Comparison of ENCODE assay signal across 10 mouse cellular contexts in genomic region chr6:30355701-30356100, GRCm38 (mm10). TPM values are rescaled to one million over a fixed set of nuclear protein-coding genes. Genes with fewer than 3 reads are reported as not detected.
A peak's percentile ranks its signal among the peaks of the same experiment; 100 is the strongest.
DNase-seq lines count a peak whose midpoint lies in the region; ATAC-seq and TF ChIP-seq lines count a peak whose summit lies in the region.
"Had no signal": no experiment of that assay in that cellular context is flagged by ENCODE, and none has a peak within 500 bp of the region (broad histone marks: within the 10 kb centered on the region; RNA-seq: fewer than 3 reads in every experiment).

No protein-coding gene starts in this region.

- no peak overlapping the region for H3K4me2 ChIP-seq in liver, postnatal 0 days (ENCODE audit: low read depth, low read length)
- H3K4me2 ChIP-seq in liver, embryonic 12.5 days: no peak overlapping the region
- H3K4me2 ChIP-seq in midbrain, embryonic 11.5 days: no peak overlapping the region
- H3K4me2 ChIP-seq: hindbrain, embryonic 12.5 days had no signal

- DNase-seq in liver, postnatal 0 days: peak; percentile 36
- DNase-seq in spleen, postnatal 4 days (ENCODE audit: low spot score in 2 of 2): peak; percentile 78 to 84
- no peak for DNase-seq in midbrain, embryonic 11.5 days (ENCODE audit: low spot score, missing footprints)
- DNase-seq in layer of hippocampus, postnatal 25 days (ENCODE audit: extremely low spot score in 1 of 2, low spot score in 1 of 2): no peak
- DNase-seq: layer of hippocampus, postnatal 36 days; thymus, postnatal 14 days had no signal

- no peaks in the 10 kb centered on the region for H3K36me3 ChIP-seq in liver, postnatal 0 days (replicated peaks; ENCODE audit: insufficient read depth, low read length)
- H3K36me3 ChIP-seq in liver, embryonic 12.5 days: no peaks in the 10 kb centered on the region
- H3K36me3 ChIP-seq in midbrain, embryonic 11.5 days (ENCODE audit: control insufficient read depth, insufficient read depth, low read length): no peaks in the 10 kb centered on the region
- H3K36me3 ChIP-seq: hindbrain, embryonic 12.5 days had no signal

- no peak overlapping the region for H3K4me3 ChIP-seq in liver, postnatal 0 days (ENCODE audit: low read depth, low read length)
- no peak overlapping the region for H3K4me3 ChIP-seq in liver, embryonic 12.5 days
- H3K4me3 ChIP-seq in bone marrow macrophage, adult 2 months (ENCODE audit: insufficient read depth, low read length): no peak overlapping the region
- no peak overlapping the region for H3K4me3 ChIP-seq in midbrain, embryonic 11.5 days (ENCODE audit: low read depth, low read length)
- H3K4me3 ChIP-seq: hindbrain, embryonic 12.5 days had no signal

- TF ChIP-seq CTCF in liver, postnatal 0 days (IDR thresholded peaks at IDR 0.05; ENCODE audit: low read depth): no peak
- no peak for TF ChIP-seq CTCF in bone marrow macrophage, adult 2 months (IDR thresholded peaks at IDR 0.05; ENCODE audit: low read depth, low read length)

- H3K9ac ChIP-seq in liver, postnatal 0 days (replicated peaks): no peak overlapping the region
- no peak overlapping the region for H3K9ac ChIP-seq in liver, embryonic 12.5 days
- no peak overlapping the region for H3K9ac ChIP-seq in midbrain, embryonic 11.5 days (ENCODE audit: low read length)
- H3K9ac ChIP-seq: hindbrain, embryonic 12.5 days had no signal

- TF ChIP-seq POLR2A in bone marrow macrophage, adult 2 months (IDR thresholded peaks at IDR 0.05; ENCODE audit: borderline replicate concordance, low read depth, low read length): no peak

- H3K27me3 ChIP-seq in liver, postnatal 0 days (ENCODE audit: insufficient read depth, low read length): no peaks in the 10 kb centered on the region
- H3K27me3 ChIP-seq in liver, embryonic 12.5 days (replicated peaks): no peaks in the 10 kb centered on the region
- no peaks in the 10 kb centered on the region for H3K27me3 ChIP-seq in midbrain, embryonic 11.5 days (ENCODE audit: control insufficient read depth, insufficient read depth, low read length)
- H3K27me3 ChIP-seq: hindbrain, embryonic 12.5 days had no signal

- WGBS in liver, postnatal 0 days (ENCODE audit: insufficient replicate concordance): 72% methylated on average over 8 of the region's 8 CpGs
- 75% methylated on average over 8 of the region's 8 CpGs for WGBS in liver, embryonic 12.5 days (ENCODE audit: insufficient replicate concordance)
- WGBS in midbrain, embryonic 11.5 days: 88% methylated on average over 8 of the region's 8 CpGs

- H3K9me3 ChIP-seq in liver, postnatal 0 days (ENCODE audit: low read length): no peaks in the 10 kb centered on the region
- H3K9me3 ChIP-seq in liver, embryonic 12.5 days (replicated peaks): no peaks in the 10 kb centered on the region
- H3K9me3 ChIP-seq in midbrain, embryonic 11.5 days (ENCODE audit: control insufficient read depth, low read length): no peaks in the 10 kb centered on the region
- H3K9me3 ChIP-seq: hindbrain, embryonic 12.5 days had no signal

- H3K4me1 ChIP-seq in liver, postnatal 0 days (ENCODE audit: insufficient read depth): peaks cover 8% of the 10 kb centered on the region; the same call in 1 of the 2 replicates
- peaks cover 26% of the 10 kb centered on the region for H3K4me1 ChIP-seq in liver, embryonic 12.5 days
- H3K4me1 ChIP-seq in bone marrow macrophage, adult 2 months (ENCODE audit: control insufficient read depth, insufficient read depth, low read length): peaks cover 24% of the 10 kb centered on the region
- H3K4me1 ChIP-seq in midbrain, embryonic 11.5 days (ENCODE audit: control insufficient read depth, insufficient read depth, low read length): no peaks in the 10 kb centered on the region
- H3K4me1 ChIP-seq: hindbrain, embryonic 12.5 days had no signal

- TF ChIP-seq EP300 in liver, postnatal 0 days (IDR thresholded peaks at IDR 0.05; ENCODE audit: low read depth): no peak

- no peak overlapping the region for H3K27ac ChIP-seq in liver, postnatal 0 days (ENCODE audit: low read depth)
- no peak overlapping the region for H3K27ac ChIP-seq in liver, embryonic 12.5 days
- H3K27ac ChIP-seq in bone marrow macrophage, adult 2 months (ENCODE audit: insufficient read depth, low read depth, low read length): 0 out of 2 replicates have a peak overlapping the region, but pooled peaks have one; percentile 0
- no peak overlapping the region for H3K27ac ChIP-seq in midbrain, embryonic 11.5 days (ENCODE audit: low read depth, low read length)
- H3K27ac ChIP-seq: hindbrain, embryonic 12.5 days had no signal

- ATAC-seq in liver, postnatal 0 days: peak; percentile 67
- ATAC-seq in liver, embryonic 12.5 days: no peak
- peak; percentile 48 for ATAC-seq in common myeloid progenitor, adult 5-6 weeks (replicated peaks; ENCODE audit: low read depth, poor library complexity, severe bottlenecking)
- ATAC-seq in midbrain, embryonic 11.5 days (ENCODE audit: low FRiP score): no peak

RNA-seq across cellular contexts. Expression of gene Zc3hc1, which starts 35.1 kb away (rescaled TPM):
- polyA plus RNA-seq in liver, postnatal 0 days (2015; fragmentation: Nextera tagmentation; extraction: Ambion mirVana): 12.5 and 14.4 TPM in 2 replicates
- polyA plus RNA-seq in liver, embryonic 12.5 days (2016; fragmentation: Nextera tagmentation; extraction: Ambion mirVana): 40.8 and 41.9 TPM in 2 replicates
- 16.7 and 18.9 TPM in 2 replicates for polyA plus RNA-seq in bone marrow macrophage, adult 2 months (2012; ENCODE audit: insufficient read depth, insufficient read length, missing spikeins)
- 44.0 and 45.2 TPM in 2 replicates for total RNA-seq in common myeloid progenitor, adult 5-6 weeks (2017)
- polyA plus RNA-seq in midbrain, embryonic 11.5 days (2014; fragmentation: Nextera tagmentation; extraction: Ambion mirVana): 75.4 and 76.8 TPM in 2 replicates
- total RNA-seq in layer of hippocampus, postnatal 25 days (2021): 10 to 100 TPM; 25.2 to 27.2 TPM

RNA-seq across cellular contexts. Expression of gene Klhdc10, which starts 46.0 kb away (rescaled TPM):
- 6.4 and 6.9 TPM in 2 replicates for polyA plus RNA-seq in liver, postnatal 0 days (2015; fragmentation: Nextera tagmentation; extraction: Ambion mirVana)
- 18.8 and 20.1 TPM in 2 replicates for polyA plus RNA-seq in liver, embryonic 12.5 days (2016; fragmentation: Nextera tagmentation; extraction: Ambion mirVana)
- polyA plus RNA-seq in bone marrow macrophage, adult 2 months (2012; ENCODE audit: insufficient read depth, insufficient read length, missing spikeins): 17.3 and 18.1 TPM in 2 replicates
- 40.2 and 43.4 TPM in 2 replicates for total RNA-seq in common myeloid progenitor, adult 5-6 weeks (2017)
- polyA plus RNA-seq in midbrain, embryonic 11.5 days (2014; fragmentation: Nextera tagmentation; extraction: Ambion mirVana): 28.3 and 28.8 TPM in 2 replicates
- 100 to 1,000 TPM; 109 to 110 TPM for total RNA-seq in layer of hippocampus, postnatal 25 days (2021)

RNA-seq across cellular contexts. Expression of gene Ube2h, which starts 51.4 kb away (rescaled TPM):
- polyA plus RNA-seq in liver, postnatal 0 days (2015; fragmentation: Nextera tagmentation; extraction: Ambion mirVana): 18.2 and 23.5 TPM in 2 replicates
- 31.6 and 33.4 TPM in 2 replicates for polyA plus RNA-seq in liver, embryonic 12.5 days (2016; fragmentation: Nextera tagmentation; extraction: Ambion mirVana)
- 38.6 and 39.4 TPM in 2 replicates for polyA plus RNA-seq in bone marrow macrophage, adult 2 months (2012; ENCODE audit: insufficient read depth, insufficient read length, missing spikeins)
- total RNA-seq in common myeloid progenitor, adult 5-6 weeks (2017): 11.2 and 14.1 TPM in 2 replicates
- 52.3 and 53.6 TPM in 2 replicates for polyA plus RNA-seq in midbrain, embryonic 11.5 days (2014; fragmentation: Nextera tagmentation; extraction: Ambion mirVana)
- total RNA-seq in layer of hippocampus, postnatal 25 days (2021): 10 to 100 TPM; 84.6 to 92.2 TPM

Comparison
In these comparisons a context has a peak if more than half of its experiments do, and no peak if none do; other contexts are left out.
1. ATAC-seq: peak in liver, postnatal 0 days (single experiment) and common myeloid progenitor, adult 5-6 weeks (single experiment); none in liver, embryonic 12.5 days (single experiment) and midbrain, embryonic 11.5 days (single experiment).
2. DNase-seq: peak in liver, postnatal 0 days (single experiment) and spleen, postnatal 4 days (2 of 2); none in midbrain, embryonic 11.5 days (single experiment) and layer of hippocampus, postnatal 25 days (0 of 2).